Mouse (Mus musculus) limb, embryonic 11.5 days (tissue): Measurements from ENCODE around the gene Tat. TPM values are rescaled to one million over a fixed set of nuclear protein-coding genes. Genes with fewer than 3 reads are reported as not detected.

Experiments used
- ATAC-seq: fragments of 200-750 bp; cut with Nextera tagmentation; 2 replicates; pipeline ENCODE4 v1.8.0; 2017; ENCODE audit warnings: low read depth; ENCODE audit not compliant: insufficient number of reproducible peaks, low FRiP score, low TSS enrichment
- DNase-seq: peaks from one replicate; pipeline ENCODE4 v3.0.0-alpha.2; 2015; ENCODE audit warnings: low spot score
- H3K27ac ChIP-seq: fragments of 300-500 bp; sonication (generic); replicated peaks from 2 replicates; pipeline ENCODE4 v1.5.1; 2014; ENCODE audit warnings: low read depth, mild to moderate bottlenecking, low read length
- H3K27me3 ChIP-seq: fragments of 300-500 bp; sonication (generic); 2 replicates; pipeline ENCODE4 v1.6.1; 2014; ENCODE audit warnings: mild to moderate bottlenecking, low read length, mixed read lengths; ENCODE audit not compliant: control insufficient read depth, insufficient read depth
- H3K36me3 ChIP-seq: fragments of 300-500 bp; sonication (generic); 2 replicates; pipeline ENCODE4 v1.6.1; 2014; ENCODE audit warnings: mild to moderate bottlenecking, low read length, moderate library complexity, mixed read lengths; ENCODE audit not compliant: control insufficient read depth, insufficient read depth
- H3K4me1 ChIP-seq: fragments of 300-500 bp; sonication (generic); 2 replicates; pipeline ENCODE4 v1.6.1; 2014; ENCODE audit warnings: low read length, mixed read lengths; ENCODE audit not compliant: control insufficient read depth, insufficient read depth
- H3K4me2 ChIP-seq: fragments of 300-500 bp; sonication (generic); 2 replicates; pipeline ENCODE4 v1.6.1; 2014; ENCODE audit warnings: low read depth, mild to moderate bottlenecking, moderate library complexity; ENCODE audit not compliant: severe bottlenecking
- H3K4me3 ChIP-seq: fragments of 300-500 bp; sonication (generic); 2 replicates; pipeline ENCODE4 v1.5.1; 2014; ENCODE audit warnings: low read depth, low read length
- H3K9ac ChIP-seq: fragments of 300-500 bp; sonication (generic); 2 replicates; pipeline ENCODE4 v1.6.1; 2014; ENCODE audit warnings: mild to moderate bottlenecking, low read length
- H3K9me3 ChIP-seq: fragments of 300-500 bp; sonication (generic); 2 replicates; pipeline ENCODE4 v1.6.1; 2016; ENCODE audit warnings: low read length; ENCODE audit not compliant: control insufficient read depth
- WGBS: fragments of 180-500 bp; shearing (Covaris S2); extraction: QIAGEN DNeasy Blood & Tissue Kit; methylation state at CpG from one replicate; pipeline ENCODE4 v1.1.7; 2014; 5-methylcytosine and 5-hydroxymethylcytosine counted together
- polyA plus RNA-seq: library from polyadenylated mRNA; unstranded; fragments of >200 nt; fragmentation: Nextera tagmentation; extraction: Ambion mirVana; gene quantifications from 2 replicates; pipeline ENCODE4 v1.2.1, GENCODE M21; 2014

The Tat gene
- polyA plus RNA-seq, 1 experiment from 2014 or later, result not detected

GRCm38 (mm10) chr8:109954486-109954948, 35.7 kb upstream of the Tat start:
- Histone ChIP-seq H3K36me3 (no peaks in the 10 kb centered on the region), H3K9me3 (no peaks in the 10 kb centered on the region), H3K4me1 (no peaks in the 10 kb centered on the region; the same call in 1 of the 2 replicates), H3K4me3 (no peak overlapping the region), H3K4me2 (no peak overlapping the region), H3K27me3 (peaks cover 6% of the 10 kb centered on the region; the same call in 1 of the 2 replicates), H3K9ac (no peak overlapping the region), H3K27ac (no peak overlapping the region)
- no peak for DNase-seq
- ATAC-seq, result no peak
- WGBS, result 56% methylated on average over 13 of the region's 13 CpGs

GRCm38 (mm10) chr8:109957167-109958028, 32.8 kb upstream of the Tat start:
- no peak overlapping the region for H3K4me3 ChIP-seq
- H3K4me2 ChIP-seq, result peak overlapping the region; percentile 16; the same call in 1 of the 2 replicates
- 5% methylated on average over 16 of the region's 16 CpGs for WGBS
- DNase-seq, result peak; percentile 34
- ATAC-seq, result peak; percentile 58; the same call in 1 of the 2 replicates
- no peaks in the 10 kb centered on the region for H3K9me3 ChIP-seq
- H3K27me3 ChIP-seq, result peaks cover 23% of the 10 kb centered on the region
- H3K9ac ChIP-seq, result no peak overlapping the region
- H3K36me3 ChIP-seq, result no peaks in the 10 kb centered on the region
- no peak overlapping the region for H3K27ac ChIP-seq
- H3K4me1 ChIP-seq, result no peaks in the 10 kb centered on the region; the same call in 1 of the 2 replicates

GRCm38 (mm10) chr8:109958036-109958655, 32.1 kb upstream of the Tat start:
- Histone ChIP-seq H3K4me2 (no peak overlapping the region), H3K27ac (no peak overlapping the region), H3K27me3 (peaks cover 26% of the 10 kb centered on the region), H3K9me3 (no peaks in the 10 kb centered on the region), H3K36me3 (no peaks in the 10 kb centered on the region), H3K4me1 (no peaks in the 10 kb centered on the region; the same call in 1 of the 2 replicates), H3K9ac (no peak overlapping the region), H3K4me3 (no peak overlapping the region)
- 29% methylated on average over 12 of the region's 12 CpGs for WGBS
- ATAC-seq (no peak), DNase-seq (no peak)

DNA sequence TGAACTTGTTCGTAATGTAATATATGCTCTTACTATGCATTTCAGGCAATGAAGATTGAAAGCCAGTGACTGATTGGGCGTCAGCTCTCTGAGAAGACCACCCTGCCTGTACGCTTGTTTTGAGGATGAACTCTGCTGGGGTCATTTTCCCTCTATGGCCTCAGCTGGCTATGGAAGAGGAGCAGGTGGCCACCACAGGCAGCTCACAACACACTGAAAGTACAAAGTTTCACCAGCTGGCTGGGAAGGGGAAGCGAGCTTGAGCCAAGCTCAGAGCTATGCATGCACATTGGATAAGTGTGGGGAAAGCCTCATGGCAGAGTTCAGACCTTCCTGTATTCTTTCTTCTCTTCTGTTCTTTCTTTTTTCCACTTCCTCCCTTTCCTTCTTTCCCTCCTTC, 31.1 kb upstream of the Tat start:
- Histone ChIP-seq H3K4me2 (no peak overlapping the region), H3K4me1 (no peaks in the 10 kb centered on the region; the same call in 1 of the 2 replicates), H3K9ac (no peak overlapping the region), H3K27me3 (peaks cover 27% of the 10 kb centered on the region), H3K36me3 (no peaks in the 10 kb centered on the region), H3K9me3 (no peaks in the 10 kb centered on the region), H3K27ac (no peak overlapping the region), H3K4me3 (no peak overlapping the region)
- DNase-seq (no peak), ATAC-seq (no peak)
- 87% methylated on average over 4 of the region's 4 CpGs for WGBS

DNA sequence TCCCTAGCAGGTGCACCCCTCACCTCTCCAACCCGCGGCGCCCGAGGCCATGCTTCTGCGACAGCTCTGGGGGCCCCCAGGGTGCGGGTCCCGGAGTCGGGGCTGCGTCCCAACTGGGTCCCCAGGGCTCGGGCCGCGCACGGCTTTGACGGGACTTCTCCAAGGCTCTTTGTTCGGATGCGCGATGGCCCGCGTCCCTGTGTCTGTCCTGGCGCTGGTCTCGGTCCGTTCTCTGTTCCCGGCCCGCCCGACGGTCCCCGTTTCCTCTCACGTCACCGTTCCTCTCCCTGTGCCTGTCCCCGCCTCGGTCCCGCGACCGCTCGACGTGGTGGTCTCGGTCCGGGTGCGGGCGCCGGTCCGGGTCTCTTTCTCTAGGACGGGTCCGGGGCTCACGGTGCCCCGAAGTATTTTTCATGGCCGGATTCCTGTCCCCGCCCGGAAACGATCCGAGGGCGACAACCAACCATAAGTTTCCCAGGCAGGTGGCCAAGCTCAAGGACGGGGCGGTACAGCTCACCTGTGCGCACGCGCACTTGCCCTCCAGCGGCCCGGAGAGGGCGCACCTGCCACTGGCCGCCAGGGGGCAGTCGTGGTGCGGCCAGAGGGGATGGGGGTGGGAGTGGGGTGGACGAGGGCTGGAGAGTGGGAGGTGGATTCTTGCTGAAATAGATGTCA, 28.4 kb upstream of the Tat start, which contains the start of gene Marveld3:
Marveld3 (minus strand) TSS at position 511 of the 675 bp plus-strand sequence.
- no peaks in the 10 kb centered on the region for H3K36me3 ChIP-seq
- peak within 1 kb of the TSS; percentile 25 for H3K4me3 ChIP-seq
- H3K9ac ChIP-seq, result no peak within 1 kb of the TSS
- peak within 1 kb of the TSS; percentile 43 for H3K4me2 ChIP-seq
- 5% methylated on average over 64 of the region's 64 CpGs for WGBS
- H3K27ac ChIP-seq, result no peak within 1 kb of the TSS
- no peaks in the 10 kb centered on the region; the same call in 1 of the 2 replicates for H3K4me1 ChIP-seq
- peaks cover 27% of the 10 kb centered on the region for H3K27me3 ChIP-seq
- no peaks in the 10 kb centered on the region for H3K9me3 ChIP-seq
- ATAC-seq (no peak), DNase-seq (peak; percentile 71)

DNA sequence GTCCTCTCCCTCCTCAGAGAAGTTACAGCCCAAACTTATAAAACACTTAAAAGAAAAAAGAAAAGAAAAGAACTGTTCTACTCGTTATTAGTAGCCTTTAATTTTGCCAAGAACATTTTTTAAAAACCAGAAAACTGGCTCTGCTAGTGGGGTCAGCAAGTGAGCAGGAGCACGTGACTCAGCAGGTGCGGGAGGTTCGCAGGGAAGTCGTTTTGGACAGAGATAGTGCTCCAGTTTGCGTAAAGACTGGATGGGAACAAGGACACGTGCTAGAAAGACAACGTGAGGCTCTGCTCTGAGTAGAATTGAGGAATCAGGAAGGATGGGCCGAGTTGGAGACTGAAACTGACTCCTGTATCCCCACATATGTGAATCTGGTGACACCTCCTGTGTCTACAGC, 27.3 kb upstream of the Tat start:
- no peak overlapping the region for H3K4me3 ChIP-seq
- DNase-seq (no peak), ATAC-seq (no peak)
- H3K4me2 ChIP-seq, result no peak overlapping the region
- H3K36me3 ChIP-seq, result no peaks in the 10 kb centered on the region
- no peaks in the 10 kb centered on the region for H3K9me3 ChIP-seq
- no peaks in the 10 kb centered on the region; the same call in 1 of the 2 replicates for H3K4me1 ChIP-seq
- H3K9ac ChIP-seq, result no peak overlapping the region
- peaks cover 28% of the 10 kb centered on the region for H3K27me3 ChIP-seq
- WGBS, result 73% methylated on average over 9 of the region's 9 CpGs
- H3K27ac ChIP-seq, result no peak overlapping the region

DNA sequence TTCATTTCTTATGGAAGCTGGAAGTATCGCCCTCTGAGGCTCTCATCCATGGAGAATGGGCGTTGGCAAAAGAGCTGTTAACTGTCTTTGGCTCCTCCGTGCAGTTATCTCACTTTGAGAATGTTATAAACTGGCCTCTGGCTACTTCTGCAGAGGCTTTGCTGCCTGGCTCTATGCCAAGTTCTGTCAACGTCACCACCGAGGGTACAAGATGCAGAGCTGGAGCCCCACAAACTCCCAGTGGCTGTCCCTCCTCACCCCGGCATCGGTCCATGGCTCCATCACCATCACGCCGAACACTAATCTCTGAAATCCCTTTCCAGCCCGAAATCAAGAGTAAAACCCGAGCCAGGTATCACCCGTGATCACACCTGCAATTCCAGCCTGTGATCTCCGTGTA, 26.8 kb upstream of the Tat start:
- no peak for DNase-seq

DNA sequence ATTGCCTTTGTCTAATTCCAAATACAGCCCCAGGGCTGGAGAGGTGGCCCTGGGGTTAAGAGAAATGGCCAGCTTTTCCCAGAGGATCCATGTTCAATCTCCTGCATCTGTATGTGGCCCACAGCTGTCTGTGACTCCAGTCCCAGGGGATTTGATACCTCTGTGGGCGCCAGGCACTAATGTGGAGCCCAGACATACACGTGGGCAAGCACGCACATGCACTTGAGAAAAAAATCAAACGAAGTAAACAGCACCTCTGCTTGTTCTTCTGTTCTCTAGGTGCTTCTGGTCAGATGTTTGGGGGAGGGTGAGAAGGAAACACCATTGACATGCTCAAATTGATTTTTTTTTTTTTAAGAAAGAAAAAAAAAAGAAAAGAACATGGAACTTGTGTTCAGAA, 26.1 kb upstream of the Tat start:
- no peaks in the 10 kb centered on the region for H3K4me1 ChIP-seq
- no peaks in the 10 kb centered on the region for H3K36me3 ChIP-seq
- WGBS, result 69% methylated on average over 4 of the region's 4 CpGs
- H3K9me3 ChIP-seq, result no peaks in the 10 kb centered on the region
- no peak overlapping the region for H3K4me2 ChIP-seq
- no peak overlapping the region for H3K27ac ChIP-seq
- H3K4me3 ChIP-seq, result no peak overlapping the region
- peaks cover 34% of the 10 kb centered on the region for H3K27me3 ChIP-seq
- DNase-seq (no peak), ATAC-seq (no peak)
- H3K9ac ChIP-seq, result no peak overlapping the region

More for the DNA sequence above, 26.8 kb upstream of the Tat start:
- no peak for ATAC-seq
- Histone ChIP-seq H3K4me3 (no peak overlapping the region), H3K27me3 (peaks cover 31% of the 10 kb centered on the region), H3K4me1 (no peaks in the 10 kb centered on the region), H3K4me2 (no peak overlapping the region), H3K9me3 (no peaks in the 10 kb centered on the region), H3K27ac (no peak overlapping the region), H3K9ac (no peak overlapping the region), H3K36me3 (no peaks in the 10 kb centered on the region)
- WGBS, result 77% methylated on average over 13 of the region's 13 CpGs
